Mouse (Mus musculus): ENCODE measurements around the gene Tsr2. TPM values are rescaled to one million over a fixed set of nuclear protein-coding genes. Genes with fewer than 3 reads are reported as not detected.

Tsr2 gene
- polyA plus RNA-seq, 1 experiment = 6.4 TPM

DNA sequence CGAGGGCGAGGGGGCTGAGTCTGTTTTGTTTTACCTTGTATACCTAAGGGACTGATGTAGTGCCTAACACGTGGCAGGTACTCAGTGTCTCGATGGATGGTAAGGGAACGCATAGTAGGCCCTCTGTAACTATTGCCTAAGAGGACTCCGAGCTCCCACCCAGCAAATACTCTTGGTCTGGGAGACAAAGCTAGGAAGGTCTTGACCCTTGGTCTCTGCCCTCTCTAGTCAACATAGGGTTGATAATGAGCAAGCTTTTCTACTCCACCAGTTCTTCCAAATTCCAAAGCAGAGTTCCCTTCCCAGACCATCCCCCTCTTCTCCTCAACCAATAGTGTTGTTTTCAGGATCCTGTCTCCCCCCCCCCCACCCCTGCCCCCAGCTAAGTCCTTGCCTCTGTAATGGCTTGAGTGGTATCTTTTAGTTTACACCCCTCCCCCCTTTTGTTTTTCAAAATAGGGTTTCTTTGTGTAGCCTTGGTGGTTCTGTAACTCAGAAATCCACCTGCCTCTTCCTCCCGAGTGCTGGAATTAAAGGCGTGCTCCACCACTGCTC is 46.6 kb downstream of the Tsr2 start:
- Histone ChIP-seq H3K4me1 (ENCODE audit: control insufficient read depth, insufficient read depth, low read length) (peaks cover 2% of the 10 kb centered on the region; the same call in 1 of the 2 replicates), H3K4me3 (replicated peaks; ENCODE audit: extremely low read depth, low read depth, low read length) (no peak overlapping the region)
- 57% methylated on average over 8 of the region's 8 CpGs for WGBS
- no peak for DNase-seq
- TF ChIP-seq POLR2A (IDR thresholded peaks at IDR 0.05; ENCODE audit: borderline replicate concordance, extremely low read depth, low read depth, low read length) = no peak
- TF ChIP-seq CTCF (IDR thresholded peaks at IDR 0.05; ENCODE audit: insufficient read depth, low read length) = no peak

DNA sequence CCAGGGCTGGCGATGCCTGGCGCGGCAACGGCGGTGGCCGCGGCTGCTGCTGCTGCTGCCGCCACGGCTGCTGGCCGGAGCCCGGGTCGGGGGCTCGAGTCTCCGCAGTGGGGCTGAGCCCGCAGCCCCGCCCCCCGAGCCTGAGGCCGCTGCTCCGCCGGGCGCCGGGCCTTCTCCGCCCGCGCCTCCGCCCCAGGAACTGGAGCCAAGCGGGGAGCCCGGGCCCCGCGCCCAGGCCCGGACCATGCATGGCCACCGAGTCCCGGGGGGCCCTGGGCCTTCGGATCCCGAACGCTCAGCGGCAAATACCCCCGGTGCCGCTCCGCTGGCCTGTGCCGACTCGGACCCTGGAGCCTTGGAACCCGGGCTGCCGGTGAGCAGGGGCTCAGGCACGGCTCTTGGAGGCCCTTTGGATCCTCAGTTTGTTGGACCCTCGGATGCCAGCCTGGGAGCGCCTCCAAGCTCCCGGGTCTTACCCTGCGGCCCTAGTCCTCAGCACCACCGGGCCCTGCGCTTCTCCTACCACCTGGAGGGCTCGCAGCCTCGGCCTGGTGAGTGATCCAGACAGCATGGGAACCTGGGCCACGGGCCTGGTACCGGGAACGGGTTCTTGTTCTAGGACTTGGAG is 48.8 kb downstream of the Tsr2 start:
- TF ChIP-seq CTCF (IDR thresholded peaks at IDR 0.05; ENCODE audit: insufficient read depth, low read length) (no peak), POLR2A (IDR thresholded peaks at IDR 0.05; ENCODE audit: borderline replicate concordance, extremely low read depth, low read depth, low read length) (no peak)
- 37% methylated on average over 56 of the region's 56 CpGs for WGBS
- no peaks in the 10 kb centered on the region for H3K4me1 ChIP-seq (ENCODE audit: control insufficient read depth, insufficient read depth, low read length)
- H3K4me3 ChIP-seq (replicated peaks; ENCODE audit: extremely low read depth, low read depth, low read length) = peak overlapping the region; percentile 68
- DNase-seq = peak; percentile 26

DNA sequence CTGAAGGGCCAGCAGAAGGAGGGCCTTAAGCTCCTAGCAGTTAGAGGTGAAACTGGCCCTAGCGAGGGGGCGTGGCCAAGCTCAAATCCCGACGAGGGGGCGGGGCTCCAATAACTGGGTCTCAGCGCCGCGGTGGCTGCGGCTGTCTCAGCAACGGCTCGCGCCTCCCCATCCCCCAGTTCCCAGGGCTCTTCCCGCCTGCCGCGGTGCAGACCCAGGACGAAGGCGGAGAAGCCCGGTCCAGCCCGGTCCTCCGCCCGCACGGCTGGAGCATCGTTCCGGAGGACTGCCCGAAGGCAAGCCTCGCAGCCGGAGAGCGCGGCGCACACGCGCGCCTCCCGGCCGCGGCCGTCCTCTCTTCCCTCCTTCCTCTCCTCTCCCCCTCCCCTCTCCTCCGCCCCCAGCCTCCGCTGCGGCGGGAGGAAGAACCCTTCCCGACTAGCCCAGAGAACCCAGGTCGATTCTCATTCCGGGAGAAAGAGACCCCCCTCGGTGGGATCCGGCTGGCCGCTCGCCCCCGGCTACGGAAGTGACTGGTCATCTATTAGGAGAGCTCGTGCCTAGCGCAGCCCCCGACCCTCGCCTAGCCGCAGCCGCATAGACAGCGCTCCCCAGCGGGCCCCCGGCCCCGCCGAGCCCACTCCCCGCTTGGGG is 49.4 kb downstream of the Tsr2 start:
- H3K4me3 ChIP-seq (replicated peaks; ENCODE audit: extremely low read depth, low read depth, low read length) = peak overlapping the region; percentile 68
- TF ChIP-seq CTCF (IDR thresholded peaks at IDR 0.05; ENCODE audit: insufficient read depth, low read length) (no peak), POLR2A (IDR thresholded peaks at IDR 0.05; ENCODE audit: borderline replicate concordance, extremely low read depth, low read depth, low read length) (peak; percentile 40; the same call in 1 of the 2 replicates)
- whole genome bisulfite sequencing = 25% methylated on average over 60 of the region's 62 CpGs
- peak; percentile 75 for DNase-seq
- H3K4me1 ChIP-seq (ENCODE audit: control insufficient read depth, insufficient read depth, low read length) = no peaks in the 10 kb centered on the region

DNA sequence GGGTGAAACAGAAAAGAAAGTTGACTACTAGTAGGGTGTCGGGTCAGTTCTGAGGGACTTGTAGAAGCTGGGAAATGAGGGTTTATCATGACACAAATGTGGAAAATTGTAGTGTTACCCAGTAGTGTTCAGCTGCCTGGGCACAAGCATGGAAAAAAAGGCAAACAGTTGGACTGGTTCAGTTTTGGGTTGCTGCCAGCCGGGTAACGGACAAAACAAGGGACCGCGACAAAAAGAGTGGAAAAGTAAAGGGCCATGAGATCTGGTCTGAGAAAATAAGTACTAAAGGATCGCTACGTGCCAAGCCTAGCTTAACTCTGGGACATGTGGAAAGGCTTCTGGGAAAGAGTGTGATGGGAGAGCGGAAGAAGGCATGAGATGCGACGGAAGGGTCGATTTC is 50.0 kb downstream of the Tsr2 start:
- no peak for TF ChIP-seq POLR2A (IDR thresholded peaks at IDR 0.05; ENCODE audit: borderline replicate concordance, extremely low read depth, low read depth, low read length)
- TF ChIP-seq CTCF (IDR thresholded peaks at IDR 0.05; ENCODE audit: insufficient read depth, low read length) = no peak
- no peak for DNase-seq
- Histone ChIP-seq H3K4me1 (ENCODE audit: control insufficient read depth, insufficient read depth, low read length) (no peaks in the 10 kb centered on the region), H3K4me3 (replicated peaks; ENCODE audit: extremely low read depth, low read depth, low read length) (peak overlapping the region; percentile 21)
- WGBS = 56% methylated on average over 11 of the region's 11 CpGs

DNA sequence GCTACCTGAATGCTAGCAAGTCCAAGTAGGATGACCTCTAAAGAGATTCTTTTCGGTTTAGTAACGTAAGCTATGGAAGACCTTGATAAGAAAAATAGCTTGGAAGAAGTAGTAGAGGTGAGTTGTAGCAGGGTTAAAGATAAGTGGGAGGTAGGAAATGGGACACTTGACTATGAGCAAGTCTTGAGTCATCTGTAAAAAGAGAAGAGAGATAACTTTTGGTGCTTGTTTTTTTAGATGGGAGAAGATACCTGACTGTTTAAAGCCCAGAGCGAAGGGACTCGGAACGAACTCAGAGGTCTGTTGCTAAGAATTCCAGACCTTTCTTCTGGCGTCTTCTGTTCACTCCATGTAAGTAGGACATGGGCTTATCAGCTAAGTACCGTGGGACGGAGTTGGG is 50.5 kb downstream of the Tsr2 start, which contains the start of gene Fgd1:
TSS of gene Fgd1 (plus strand) at position 301 of the 400 bp plus-strand sequence.
- Histone ChIP-seq H3K4me3 (replicated peaks; ENCODE audit: extremely low read depth, low read depth, low read length) (peak within 1 kb of the TSS; percentile 68), H3K4me1 (ENCODE audit: control insufficient read depth, insufficient read depth, low read length) (no peaks in the 10 kb centered on the region)
- no peak for DNase-seq
- no peak for TF ChIP-seq POLR2A (IDR thresholded peaks at IDR 0.05; ENCODE audit: borderline replicate concordance, extremely low read depth, low read depth, low read length)
- no peak for TF ChIP-seq CTCF (IDR thresholded peaks at IDR 0.05; ENCODE audit: insufficient read depth, low read length)
- 93% methylated on average over 8 of the region's 8 CpGs for WGBS

DNA sequence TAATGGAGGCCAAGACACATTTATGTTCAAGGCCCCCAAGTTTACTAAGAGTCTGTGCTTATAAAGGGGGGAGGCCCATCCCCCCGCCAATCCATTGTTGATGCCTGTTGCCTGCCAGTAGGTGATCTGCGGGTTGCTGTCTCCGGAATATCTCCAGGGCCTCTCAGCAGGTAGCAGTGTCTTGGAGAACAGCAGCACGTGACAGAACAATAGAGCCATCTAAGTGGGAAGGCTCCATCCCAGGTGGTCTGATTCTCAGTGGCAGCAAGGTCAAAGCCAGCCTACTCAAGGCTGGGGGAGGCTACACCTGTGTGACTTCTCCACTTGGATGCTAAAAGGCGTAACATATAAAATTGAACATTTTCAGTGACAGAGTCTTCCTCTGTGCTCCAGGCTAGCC is 55.1 kb downstream of the Tsr2 start:
- Histone ChIP-seq H3K4me3 (replicated peaks; ENCODE audit: extremely low read depth, low read depth, low read length) (no peak overlapping the region), H3K4me1 (ENCODE audit: control insufficient read depth, insufficient read depth, low read length) (no peaks in the 10 kb centered on the region)
- 65% methylated on average over 5 of the region's 5 CpGs for WGBS
- TF ChIP-seq POLR2A (IDR thresholded peaks at IDR 0.05; ENCODE audit: borderline replicate concordance, extremely low read depth, low read depth, low read length) = no peak
- TF ChIP-seq CTCF (IDR thresholded peaks at IDR 0.05; ENCODE audit: insufficient read depth, low read length) = no peak
- DNase-seq = no peak

Other genes with a start within 250 kb of the Tsr2 start
- 6.8 and 9.6 TPM in 2 replicates for gene Gnl3l, start 79.2 kb downstream of the Tsr2 start, polyA plus RNA-seq (2012; rRNA removed)
- gene Fgd1, start 50.4 kb downstream of the Tsr2 start, polyA plus RNA-seq (2012; rRNA removed) = 5.7 and 7.0 TPM in 2 replicates
- 0.19 TPM in 1 of 2 replicates, not detected in the other for gene Wnk3, start 101.5 kb upstream of the Tsr2 start, polyA plus RNA-seq (2012; rRNA removed)
- 2.6 and 2.8 TPM in 2 replicates for gene Fam120c, start 247.6 kb upstream of the Tsr2 start, polyA plus RNA-seq (2012; rRNA removed)